Mouse (Mus musculus): ENCODE results near the gene March1. TPM values are rescaled to one million over a fixed set of nuclear protein-coding genes. Genes with fewer than 3 reads are reported as not detected.

The March1 gene
- total and polyA plus RNA-seq, 3 experiments = 0.04 TPM; not detected in 2

GRCm38 (mm10) chr8:65661885-65662284 lies 44.2 kb downstream of the March1 start:
- H3K9ac ChIP-seq (ENCODE audit: control insufficient read depth, low read depth, low read length, poor library complexity, severe bottlenecking) = no peak overlapping the region
- no peak overlapping the region for H3K27ac ChIP-seq (ENCODE audit: control insufficient read depth, low read depth, low read length)
- H3K27me3 ChIP-seq (ENCODE audit: control insufficient read depth in 1 of 2, insufficient read depth in 2 of 2, low read length in 2 of 2) = no peaks in the 10 kb centered on the region
- no peak overlapping the region for H3K4me3 ChIP-seq (ENCODE audit: control insufficient read depth in 1 of 2, insufficient read depth in 1 of 2, low read depth in 2 of 2, low read length in 2 of 2)
- no peak for DNase-seq (ENCODE audit: low read depth, low spot score)
- no peaks in the 10 kb centered on the region for H3K4me1 ChIP-seq (ENCODE audit: control insufficient read depth in 1 of 2, insufficient read depth in 2 of 2, low read length in 2 of 2)
- H3K79me2 ChIP-seq (ENCODE audit: control insufficient read depth, insufficient read depth, low read length, poor library complexity) = no peaks in the 10 kb centered on the region
- no peak for TF ChIP-seq HCFC1 (IDR thresholded peaks at IDR 0.05; ENCODE audit: low read depth, low read length)
- no peak for TF ChIP-seq NELFE (IDR thresholded peaks at IDR 0.05; ENCODE audit: low read depth, low read length)
- no peaks in the 10 kb centered on the region for H3K36me3 ChIP-seq (ENCODE audit: control insufficient read depth in 1 of 2, insufficient read depth in 2 of 2, low read length in 2 of 2)
- H3K9me3 ChIP-seq (replicated peaks; ENCODE audit: insufficient read depth, low read length) = no peaks in the 10 kb centered on the region

GRCm38 (mm10) chr8:65665786-65666185 lies 48.1 kb downstream of the March1 start:
- Histone ChIP-seq H3K27me3 (ENCODE audit: control insufficient read depth in 1 of 2, insufficient read depth in 2 of 2, low read length in 2 of 2) (no peaks in the 10 kb centered on the region), H3K9me3 (replicated peaks; ENCODE audit: insufficient read depth, low read length) (no peaks in the 10 kb centered on the region), H3K9ac (ENCODE audit: control insufficient read depth, low read depth, low read length, poor library complexity, severe bottlenecking) (no peak overlapping the region), H3K4me3 (ENCODE audit: control insufficient read depth in 1 of 2, insufficient read depth in 1 of 2, low read depth in 2 of 2, low read length in 2 of 2) (no peak overlapping the region), H3K36me3 (ENCODE audit: control insufficient read depth in 1 of 2, insufficient read depth in 2 of 2, low read length in 2 of 2) (no peaks in the 10 kb centered on the region), H3K4me1 (ENCODE audit: control insufficient read depth in 1 of 2, insufficient read depth in 2 of 2, low read length in 2 of 2) (no peaks in the 10 kb centered on the region), H3K27ac (ENCODE audit: control insufficient read depth, low read depth, low read length) (no peak overlapping the region), H3K79me2 (ENCODE audit: control insufficient read depth, insufficient read depth, low read length, poor library complexity) (no peaks in the 10 kb centered on the region)
- TF ChIP-seq UBTF (IDR thresholded peaks at IDR 0.05; ENCODE audit: borderline replicate concordance, insufficient read depth, low read depth, low read length) (no peak), ZKSCAN1 (IDR thresholded peaks at IDR 0.05; ENCODE audit: low read depth, low read length) (no peak), POLR2AphosphoS5 (IDR thresholded peaks at IDR 0.05; ENCODE audit: borderline replicate concordance, low read depth, low read length) (no peak), USF1 (IDR thresholded peaks at IDR 0.05; ENCODE audit: low read depth, low read length) (no peak), TCF12 (IDR thresholded peaks at IDR 0.05; ENCODE audit: low read depth, low read length) (no peak), SIN3A (IDR thresholded peaks at IDR 0.05; ENCODE audit: low read length) (no peak), HCFC1 (IDR thresholded peaks at IDR 0.05; ENCODE audit: low read depth, low read length) (no peak), POLR2AphosphoS2 (IDR thresholded peaks at IDR 0.05; ENCODE audit: low read length) (no peak), POLR2A (IDR thresholded peaks at IDR 0.05; ENCODE audit: control insufficient read depth in 1 of 2, insufficient read depth in 1 of 2, low read depth in 1 of 2, low read length in 2 of 2, poor library complexity in 1 of 2) (no peak), EP300 (IDR thresholded peaks at IDR 0.05; ENCODE audit: low read depth in 1 of 2, low read length in 2 of 2) (no peak), ZMIZ1 (IDR thresholded peaks at IDR 0.05; ENCODE audit: low read depth, low read length) (no peak), ELF1 (IDR thresholded peaks at IDR 0.05; ENCODE audit: low read depth, low read length) (no peak), RAD21 (IDR thresholded peaks at IDR 0.05; ENCODE audit: low read depth, low read length) (no peak), KAT2A (conservative IDR thresholded peaks at IDR 0.05; ENCODE audit: low read depth, low read length) (no peak), ZNF384 (IDR thresholded peaks at IDR 0.05; ENCODE audit: low read depth, low read length) (no peak), NRF1 (IDR thresholded peaks at IDR 0.05; ENCODE audit: insufficient read depth, low read depth, low read length, poor library complexity, severe bottlenecking) (no peak), SMC3 (IDR thresholded peaks at IDR 0.05; ENCODE audit: low read depth, low read length) (no peak), JUND (IDR thresholded peaks at IDR 0.05; ENCODE audit: low read depth, low read length) (no peak), USF2 (IDR thresholded peaks at IDR 0.05; ENCODE audit: borderline replicate concordance in 1 of 2, insufficient read depth in 1 of 2, low read depth in 1 of 2, low read length in 2 of 2) (no peak), TAL1 (IDR thresholded peaks at IDR 0.05; ENCODE audit: low read length) (no peak)
- DNase-seq (ENCODE audit: low read depth, low spot score) = no peak

All from MEL (cell line).